Mouse (Mus musculus) spleen, adult 2 months (tissue): Measurements from ENCODE around the gene Rassf7. TPM values are rescaled to one million over a fixed set of nuclear protein-coding genes. Genes with fewer than 3 reads are reported as not detected.

Experiments
- DNase-seq, 2 experiments: peaks; one replicate each; pipeline versions ENCODE4 v3.0.0 to v3.0.0-alpha.2; 2012 to 2021; ENCODE audit warnings: low spot score in 2 of 2, low read depth in 1 of 2
- H3K27ac ChIP-seq: fragments of 200-500 bp; 2 replicates; pipeline ENCODE4 v1.5.1; 2012; ENCODE audit warnings: low read length, inconsistent platforms; ENCODE audit not compliant: insufficient read depth
- H3K27me3 ChIP-seq: fragments of 200-500 bp; 2 replicates; pipeline ENCODE4 v1.6.1; 2012; ENCODE audit warnings: mild to moderate bottlenecking, moderate library complexity, low read length, inconsistent platforms; ENCODE audit not compliant: control insufficient read depth, insufficient read depth
- H3K36me3 ChIP-seq: fragments of 200-500 bp; 2 replicates; pipeline ENCODE4 v1.6.1; 2012; ENCODE audit warnings: mild to moderate bottlenecking, low read length, inconsistent platforms; ENCODE audit not compliant: control insufficient read depth, insufficient read depth
- H3K4me1 ChIP-seq: fragments of 200-500 bp; 2 replicates; pipeline ENCODE4 v1.6.1; 2011; ENCODE audit warnings: inconsistent platforms; ENCODE audit not compliant: control insufficient read depth, insufficient read depth, insufficient read length
- H3K4me3 ChIP-seq: fragments of 200-500 bp; 2 replicates; pipeline ENCODE4 v1.5.1; 2011; ENCODE audit warnings: mild to moderate bottlenecking, inconsistent platforms; ENCODE audit not compliant: insufficient read depth, insufficient read length; ENCODE audit errors: extremely low read depth
- CTCF ChIP-seq: fragments of 200-500 bp; IDR thresholded peaks from 2 replicates; pipeline ENCODE4 v1.5.1; 2011; ENCODE audit warnings: mild to moderate bottlenecking, inconsistent platforms; ENCODE audit not compliant: insufficient read depth, insufficient read length, insufficient replicate concordance; ENCODE audit errors: extremely low read depth
- POLR2A ChIP-seq: fragments of 200-500 bp; IDR thresholded peaks from 2 replicates; pipeline ENCODE4 v1.6.1; 2011; ENCODE audit warnings: low read depth, low read length, inconsistent platforms
- WGBS: fragments of 180-500 bp; shearing (Covaris S2); methylation state at CpG from one replicate; pipeline ENCODE4 v1.1.7; 2018; 5-methylcytosine and 5-hydroxymethylcytosine counted together
- polyA plus RNA-seq: library from polyadenylated mRNA; depleted of rRNA; stranded (reverse); fragments of >200 nt; gene quantifications from 2 replicates; pipeline ENCODE4 v1.2.3, GENCODE M21; 2012; rRNA removed

The Rassf7 gene
- polyA plus RNA-seq, 1 experiment, result 13.0 TPM

DNA sequence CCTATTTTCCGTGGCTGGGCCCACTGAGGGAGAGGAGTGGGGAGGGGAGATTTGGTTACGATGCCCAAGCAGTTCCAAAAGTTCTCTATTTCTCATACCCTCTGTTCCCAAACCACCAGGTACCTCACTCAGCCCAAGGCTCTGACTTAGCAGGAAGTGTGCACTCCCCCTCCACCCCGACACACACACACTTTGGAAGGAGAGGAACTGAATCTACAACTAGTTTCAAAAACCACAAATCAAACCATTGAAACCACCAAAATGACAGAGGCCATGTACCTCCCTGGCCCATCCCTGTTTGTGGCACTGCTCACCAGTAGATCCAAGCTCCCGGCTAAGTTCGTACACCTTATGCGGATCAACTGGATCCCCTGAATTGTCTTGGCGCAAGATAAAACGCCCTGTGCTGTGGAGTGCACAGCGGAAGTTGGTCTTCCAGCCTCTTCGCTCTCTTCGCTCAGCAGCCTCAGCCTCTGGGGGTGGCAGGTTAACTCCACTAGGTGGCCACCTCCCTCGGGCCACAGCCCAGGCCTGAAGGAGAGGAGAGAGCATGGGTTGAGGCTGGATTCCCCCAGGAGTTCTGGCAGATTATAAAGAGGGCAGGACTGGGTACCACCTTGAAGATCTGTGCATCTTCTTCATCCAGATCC is 49.2 kb downstream of the Rassf7 start:
- peak overlapping the region; percentile 74; the same call in 1 of the 2 replicates for H3K4me3 ChIP-seq
- H3K27me3 ChIP-seq, result no peaks in the 10 kb centered on the region
- peaks cover 17% of the 10 kb centered on the region for H3K4me1 ChIP-seq
- WGBS, result 6% methylated on average over 12 of the region's 12 CpGs
- peak overlapping the region; percentile 39 for H3K27ac ChIP-seq
- peak; percentile 55 to 66 for DNase-seq
- TF ChIP-seq CTCF, result peak; percentile 64; the same call in 1 of the 2 replicates
- no peak for TF ChIP-seq POLR2A
- peaks cover 38% of the 10 kb centered on the region for H3K36me3 ChIP-seq

DNA sequence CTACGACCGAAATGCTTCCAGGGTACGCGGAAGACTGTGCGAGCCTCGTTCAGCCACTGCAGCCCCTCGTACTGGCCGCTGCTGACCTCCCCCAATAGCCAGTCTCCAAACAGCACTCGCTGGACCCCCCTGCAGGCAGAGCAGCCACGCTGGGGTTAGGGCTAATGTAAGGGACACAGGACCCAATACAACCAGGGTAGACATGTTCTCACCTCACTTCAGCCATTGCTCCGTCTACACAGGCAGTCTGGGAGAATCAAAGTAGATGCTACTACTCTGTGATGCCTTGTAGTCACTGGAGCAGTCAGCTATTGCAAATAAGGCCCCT is 49.7 kb downstream of the Rassf7 start:
- TF ChIP-seq POLR2A (no peak), CTCF (no peak)
- H3K27me3 ChIP-seq, result no peaks in the 10 kb centered on the region
- DNase-seq, result no peak
- 23% methylated on average over 11 of the region's 11 CpGs for WGBS
- peak overlapping the region; percentile 39 for H3K27ac ChIP-seq
- H3K4me1 ChIP-seq, result peaks cover 17% of the 10 kb centered on the region
- peak overlapping the region; percentile 74; the same call in 1 of the 2 replicates for H3K4me3 ChIP-seq
- peaks cover 34% of the 10 kb centered on the region for H3K36me3 ChIP-seq

DNA sequence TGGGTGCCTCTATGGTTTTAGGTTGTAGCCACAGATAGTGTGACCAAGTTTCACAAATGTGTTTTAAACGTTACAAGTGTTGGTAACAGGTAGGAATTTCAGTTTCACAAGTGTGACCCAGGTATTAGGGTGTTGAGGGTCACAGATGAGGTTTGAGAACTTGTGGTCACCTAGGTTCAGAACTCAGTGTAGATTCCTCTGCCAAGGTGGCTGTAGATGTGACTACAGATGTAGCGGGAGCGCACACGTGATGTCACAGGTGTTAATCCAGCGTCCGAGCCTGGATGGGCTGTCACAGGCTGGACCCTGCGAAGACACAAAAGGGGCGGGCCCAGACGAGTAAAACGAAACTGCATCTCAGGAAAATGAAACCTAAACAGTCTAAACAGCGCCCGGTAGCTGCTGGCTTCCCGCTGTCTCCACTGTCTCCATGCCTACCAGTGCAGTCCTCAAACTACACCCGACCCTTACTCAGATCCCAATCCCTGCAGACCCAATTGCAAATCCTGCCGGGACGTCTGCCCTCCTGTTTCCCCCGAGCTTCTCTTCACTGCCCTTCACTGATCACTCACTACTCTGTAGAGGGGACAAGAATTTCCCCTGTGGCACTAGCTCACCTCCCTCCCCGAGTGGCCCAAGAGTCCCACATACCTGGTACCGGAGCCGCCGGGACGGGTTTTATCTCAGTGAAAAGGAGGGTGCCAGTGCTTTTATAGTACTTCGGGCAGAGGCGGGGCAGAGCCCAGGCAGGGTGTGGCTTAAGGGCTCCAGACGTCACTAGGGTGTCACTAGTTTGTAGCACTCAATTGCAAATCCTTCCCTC is 50.3 kb downstream of the Rassf7 start, which contains the start of gene Irf7:
Irf7 (minus strand) TSS at position 743 of the 823 bp plus-strand sequence.
- DNase-seq, result peak; percentile 66 to 77
- H3K27ac ChIP-seq, result peak within 1 kb of the TSS; percentile 90
- peak within 1 kb of the TSS; percentile 74 for H3K4me3 ChIP-seq
- H3K36me3 ChIP-seq, result peaks cover 29% of the 10 kb centered on the region
- H3K27me3 ChIP-seq, result no peaks in the 10 kb centered on the region
- TF ChIP-seq CTCF (no peak), POLR2A (peak; percentile 41; the same call in 1 of the 2 replicates)
- under 1% methylated on average over 25 of the region's 25 CpGs for WGBS
- H3K4me1 ChIP-seq, result peaks cover 17% of the 10 kb centered on the region

Other genes with a start within 250 kb of the Rassf7 start
- gene Ifitm1, start 248.6 kb upstream of the Rassf7 start, polyA plus RNA-seq, result 159 and 265 TPM in 2 replicates
- 177 and 277 TPM in 2 replicates for gene Ifitm3, start 205.1 kb upstream of the Rassf7 start, polyA plus RNA-seq
- 25.5 and 45.9 TPM in 2 replicates for gene Ifitm6, start 197.9 kb upstream of the Rassf7 start, polyA plus RNA-seq
- not detected in 2 replicates for gene Gm17387, start 186.7 kb upstream of the Rassf7 start, polyA plus RNA-seq
- 0.79 and 1.9 TPM in 2 replicates for gene B4galnt4, start 154.8 kb upstream of the Rassf7 start, polyA plus RNA-seq
- 30.1 and 36.7 TPM in 2 replicates for gene Pkp3, start 137.6 kb upstream of the Rassf7 start, polyA plus RNA-seq
- 35.8 and 45.5 TPM in 2 replicates for gene Sigirr, start 115.3 kb upstream of the Rassf7 start, polyA plus RNA-seq
- 0.02 and 0.23 TPM in 2 replicates for gene Ano9, start 98.1 kb upstream of the Rassf7 start, polyA plus RNA-seq
- 26.8 and 27.0 TPM in 2 replicates for gene Ptdss2, start 93.5 kb upstream of the Rassf7 start, polyA plus RNA-seq
- gene Rnh1, start 43.0 kb upstream of the Rassf7 start, polyA plus RNA-seq, result 90.8 and 113 TPM in 2 replicates
- 29.0 and 33.2 TPM in 2 replicates for gene Hras, start 21.9 kb upstream of the Rassf7 start, polyA plus RNA-seq
- gene Lrrc56, start 21.7 kb upstream of the Rassf7 start, polyA plus RNA-seq, result 5.2 and 5.5 TPM in 2 replicates
- gene Lmntd2, start 1.8 kb upstream of the Rassf7 start, polyA plus RNA-seq, result 6.8 and 7.4 TPM in 2 replicates
- gene Phrf1, start 12.9 kb downstream of the Rassf7 start, polyA plus RNA-seq, result 29.3 and 31.4 TPM in 2 replicates
- 105 and 160 TPM in 2 replicates for gene Irf7, start 50.6 kb downstream of the Rassf7 start, polyA plus RNA-seq
- gene Cdhr5, start 60.9 kb downstream of the Rassf7 start, polyA plus RNA-seq, result 0.14 and 0.15 TPM in 2 replicates
- gene Sct, start 63.3 kb downstream of the Rassf7 start, polyA plus RNA-seq, result 1.6 and 4.5 TPM in 2 replicates
- gene Drd4, start 76.1 kb downstream of the Rassf7 start, polyA plus RNA-seq, result 0.09 and 0.22 TPM in 2 replicates
- gene Deaf1, start 111.8 kb downstream of the Rassf7 start, polyA plus RNA-seq, result 15.3 and 15.9 TPM in 2 replicates
- gene Tmem80, start 111.9 kb downstream of the Rassf7 start, polyA plus RNA-seq, result 32.4 and 37.0 TPM in 2 replicates
- gene Eps8l2, start 123.0 kb downstream of the Rassf7 start, polyA plus RNA-seq, result 2.5 TPM in 2 replicates
- gene Taldo1, start 176.3 kb downstream of the Rassf7 start, polyA plus RNA-seq, result 155 and 184 TPM in 2 replicates
- 56.7 and 72.5 TPM in 2 replicates for gene Gatd1, start 198.3 kb downstream of the Rassf7 start, polyA plus RNA-seq
- 0.08 and 0.11 TPM in 2 replicates for gene Cend1, start 213.6 kb downstream of the Rassf7 start, polyA plus RNA-seq
- gene Slc25a22, start 222.0 kb downstream of the Rassf7 start, polyA plus RNA-seq, result 66.2 and 89.4 TPM in 2 replicates
- gene Pidd1, start 228.2 kb downstream of the Rassf7 start, polyA plus RNA-seq, result 20.4 and 31.0 TPM in 2 replicates
- gene Rplp2, start 231.5 kb downstream of the Rassf7 start, polyA plus RNA-seq, result 645 and 662 TPM in 2 replicates
- 87.3 and 106 TPM in 2 replicates for gene Pnpla2, start 239.3 kb downstream of the Rassf7 start, polyA plus RNA-seq
- gene Cracr2b, start 245.2 kb downstream of the Rassf7 start, polyA plus RNA-seq, result 14.4 and 17.7 TPM in 2 replicates